9 mouse cellular contexts compared by ENCODE assay signal in genomic region chr9:102511423-102511822, GRCm38 (mm10). TPM values are rescaled to one million over a fixed set of nuclear protein-coding genes. Genes with fewer than 3 reads are reported as not detected.
DNase-seq lines count a peak whose midpoint lies in the region; ATAC-seq and TF ChIP-seq lines count a peak whose summit lies in the region.
"Had no signal": no experiment of that assay in that cellular context is flagged by ENCODE, and none has a peak within 500 bp of the region (broad histone marks: within the 10 kb centered on the region; RNA-seq: fewer than 3 reads in every experiment).

No protein-coding gene starts in this region.

- peak; percentile 47 to 59 for DNase-seq in kidney, postnatal 4 days
- DNase-seq in kidney, adult 9 months = no peak
- peak; percentile 41 for DNase-seq in brain, embryonic 14.5 days (ENCODE audit: low read depth)
- peak; percentile 94 for DNase-seq in gastrocnemius, adult 2 months
- DNase-seq in hindbrain, postnatal 0 days (ENCODE audit: low spot score) = peak; percentile 30
- no peak for DNase-seq in urinary bladder, postnatal 4 days (ENCODE audit: low spot score in 2 of 2)
- DNase-seq in liver, embryonic 11.5 days (ENCODE audit: low spot score) = no peak
- no peak for DNase-seq in spleen, postnatal 10 days (ENCODE audit: low spot score in 2 of 2)

- no peaks in the 10 kb centered on the region for H3K9me3 ChIP-seq in hindbrain, postnatal 0 days (ENCODE audit: low read length)
- no peaks in the 10 kb centered on the region for H3K9me3 ChIP-seq in liver, embryonic 11.5 days (ENCODE audit: control insufficient read depth, low read length)

- no peak overlapping the region for H3K9ac ChIP-seq in hindbrain, postnatal 0 days (replicated peaks; ENCODE audit: low read length)
- H3K9ac ChIP-seq in liver, embryonic 11.5 days (ENCODE audit: low read depth, low read length) = no peak overlapping the region

- no peaks in the 10 kb centered on the region for H3K27me3 ChIP-seq in hindbrain, postnatal 0 days (ENCODE audit: insufficient read depth, low read length)
- peaks cover 14% of the 10 kb centered on the region for H3K27me3 ChIP-seq in liver, embryonic 11.5 days (replicated peaks; ENCODE audit: control insufficient read depth, insufficient read depth, low read length)

- no peaks in the 10 kb centered on the region for H3K36me3 ChIP-seq in hindbrain, postnatal 0 days (ENCODE audit: insufficient read depth, low read length)
- no peaks in the 10 kb centered on the region for H3K36me3 ChIP-seq in liver, embryonic 11.5 days (ENCODE audit: control insufficient read depth, insufficient read depth, low read length)

- no peak for TF ChIP-seq POLR2A in brain, embryonic 14.5 days (IDR thresholded peaks at IDR 0.05; ENCODE audit: borderline replicate concordance, extremely low read depth, insufficient read depth, insufficient read length, poor library complexity, severe bottlenecking)

- H3K27ac ChIP-seq in gastrocnemius, adult 2 months = peak overlapping the region; percentile 97
- no peak overlapping the region for H3K27ac ChIP-seq in hindbrain, postnatal 0 days
- no peak overlapping the region for H3K27ac ChIP-seq in liver, embryonic 11.5 days (ENCODE audit: low read depth, low read length)

- H3K4me1 ChIP-seq in hindbrain, postnatal 0 days (ENCODE audit: insufficient read depth, low read length) = peaks cover under 1% of the 10 kb centered on the region; the same call in 1 of the 2 replicates
- no peaks in the 10 kb centered on the region for H3K4me1 ChIP-seq in liver, embryonic 11.5 days (replicated peaks; ENCODE audit: control insufficient read depth, insufficient read depth, low read length)

- intact Hi-C loops in gastrocnemius, adult 2 months (cut with DNase I) = loop anchor here (5.0 kb wide), 1 partner anchor 89 kb away; no protein-coding TSS in a partner anchor

- 43% methylated on average over 8 of the region's 8 CpGs for WGBS in hindbrain, postnatal 0 days
- 42% methylated on average over 8 of the region's 8 CpGs for WGBS in liver, embryonic 11.5 days

- peak overlapping the region; percentile 16; the same call in 1 of the 2 replicates for H3K4me3 ChIP-seq in gastrocnemius, adult 2 months
- H3K4me3 ChIP-seq in hindbrain, postnatal 0 days (ENCODE audit: low read length) = no peak overlapping the region
- no peak overlapping the region for H3K4me3 ChIP-seq in liver, embryonic 11.5 days (ENCODE audit: low read depth, low read length)

- peak; percentile 77; the same call in 1 of the 2 replicates for ATAC-seq in hindbrain, postnatal 0 days
- no peak for ATAC-seq in liver, embryonic 11.5 days (replicated peaks; ENCODE audit: low FRiP score)
- ATAC-seq: Patski had no signal

- no peak overlapping the region for H3K4me2 ChIP-seq in hindbrain, postnatal 0 days (ENCODE audit: low read depth, low read length)
- no peak overlapping the region for H3K4me2 ChIP-seq in liver, embryonic 11.5 days

- no peak for TF ChIP-seq CTCF in brain, embryonic 14.5 days (IDR thresholded peaks at IDR 0.05; ENCODE audit: borderline replicate concordance, extremely low read depth, insufficient read depth, insufficient read length)
- TF ChIP-seq CTCF in gastrocnemius, adult 2 months (IDR thresholded peaks at IDR 0.05) = no peak
- no peak for TF ChIP-seq CTCF in hindbrain, postnatal 0 days (IDR thresholded peaks at IDR 0.05; ENCODE audit: low read depth)

RNA-seq across cellular contexts. Expression of gene Ky, which starts 5.9 kb away (rescaled TPM):
- 0.68 and 1.6 TPM in 2 replicates for polyA plus RNA-seq in brain, embryonic 14.5 days (2012; rRNA removed)
- total RNA-seq in gastrocnemius, adult 2 months (2021) = 100 to 1,000 TPM in 1 of 2 experiments, 10 to 100 TPM in 1; 97.3 to 101 TPM
- 2.3 and 5.3 TPM in 2 replicates for total RNA-seq in hindbrain, postnatal 0 days (2014; rRNA removed)
- 0.54 and 1.1 TPM in 2 replicates for polyA plus RNA-seq in hindbrain, postnatal 0 days (2015; fragmentation: Nextera tagmentation; extraction: Ambion mirVana)
- polyA plus RNA-seq in liver, embryonic 11.5 days (2014; fragmentation: Nextera tagmentation; extraction: Ambion mirVana) = not detected in 2 replicates
- polyA plus RNA-seq: Patski had no signal

Comparison
In these comparisons a context has a peak if more than half of its experiments do, and no peak if none do; other contexts are left out.
1. DNase-seq: peak in kidney, postnatal 4 days (2 of 2), brain, embryonic 14.5 days (single experiment), gastrocnemius, adult 2 months (single experiment) and hindbrain, postnatal 0 days (single experiment); none in kidney, adult 9 months (single experiment), urinary bladder, postnatal 4 days (0 of 2), liver, embryonic 11.5 days (single experiment) and spleen, postnatal 10 days (0 of 2).